Mouse (Mus musculus) cortical plate, adult 2 months (tissue): ENCODE data around the gene Actn4.

Source experiments
- CTCF ChIP-seq: fragments of 200-500 bp; IDR thresholded peaks from 2 replicates; pipeline ENCODE4 v1.5.1; 2011; ENCODE audit warnings: mild to moderate bottlenecking, control low read depth, low read length; ENCODE audit not compliant: insufficient read depth; ENCODE audit errors: extremely low read depth
- POLR2A ChIP-seq: fragments of 200-500 bp; IDR thresholded peaks from 2 replicates; pipeline ENCODE4 v1.6.1; 2011; ENCODE audit warnings: mild to moderate bottlenecking, low read length, control low read depth; ENCODE audit not compliant: insufficient read depth; ENCODE audit errors: extremely low read depth

DNA sequence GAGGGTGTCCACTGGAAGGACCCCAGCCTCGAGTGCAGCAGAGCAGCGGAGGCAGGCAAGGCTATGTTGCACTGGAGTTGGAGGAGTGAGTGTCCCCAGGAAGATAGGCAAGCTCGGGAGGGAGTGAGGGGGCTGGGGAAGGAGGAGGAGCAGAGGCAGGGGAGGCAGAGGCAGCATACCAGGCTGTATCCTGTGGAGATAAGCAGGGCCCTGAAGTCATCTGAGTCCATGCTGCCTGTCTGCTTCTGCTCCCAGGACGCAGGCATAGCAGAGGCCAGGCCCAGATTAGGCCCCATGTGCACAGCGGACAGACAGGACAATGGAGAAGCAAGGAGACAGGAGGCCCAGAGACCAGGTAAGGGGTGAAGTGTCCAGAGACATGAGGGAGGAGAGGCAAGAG, 67.2 kb downstream of the Actn4 start:
- no peak for TF ChIP-seq POLR2A
- TF ChIP-seq CTCF, result no peak
